Mouse (Mus musculus) forebrain, embryonic 11.5 days (tissue): ENCODE results near the gene Cep63. TPM values are rescaled to one million over a fixed set of nuclear protein-coding genes. Genes with fewer than 3 reads are reported as not detected.

Experiments used
- ATAC-seq: fragments of 200-750 bp; cut with Nextera tagmentation; replicated peaks from 2 replicates; pipeline ENCODE4 v1.8.0; 2017; ENCODE audit warnings: moderate TSS enrichment; ENCODE audit not compliant: low FRiP score
- DNase-seq: peaks from one replicate; pipeline ENCODE4 v3.0.0-alpha.2; 2017; ENCODE audit warnings: low spot score
- H3K27ac ChIP-seq: fragments of 300-500 bp; sonication (generic); 2 replicates; pipeline ENCODE4 v1.5.1; 2014; ENCODE audit warnings: low read depth, low read length
- H3K27me3 ChIP-seq: fragments of 300-500 bp; sonication (generic); 2 replicates; pipeline ENCODE4 v1.6.1; 2014; ENCODE audit warnings: mild to moderate bottlenecking, low read length, mixed read lengths; ENCODE audit not compliant: control insufficient read depth, insufficient read depth
- H3K36me3 ChIP-seq: fragments of 300-500 bp; sonication (generic); 2 replicates; pipeline ENCODE4 v1.6.1; 2014; ENCODE audit warnings: mild to moderate bottlenecking, low read length, moderate library complexity, mixed read lengths; ENCODE audit not compliant: control insufficient read depth, insufficient read depth
- H3K4me1 ChIP-seq: fragments of 300-500 bp; sonication (generic); replicated peaks from 2 replicates; pipeline ENCODE4 v1.6.1; 2014; ENCODE audit warnings: low read length, mixed read lengths; ENCODE audit not compliant: control insufficient read depth, insufficient read depth
- H3K4me2 ChIP-seq: fragments of 300-500 bp; sonication (generic); 2 replicates; pipeline ENCODE4 v1.6.1; 2014; ENCODE audit warnings: low read depth, mild to moderate bottlenecking, low read length, moderate library complexity, mixed read lengths; ENCODE audit not compliant: severe bottlenecking
- H3K4me3 ChIP-seq: fragments of 300-500 bp; sonication (generic); 2 replicates; pipeline ENCODE4 v1.5.1; 2014; ENCODE audit warnings: low read depth, low read length
- H3K9ac ChIP-seq: fragments of 300-500 bp; sonication (generic); 2 replicates; pipeline ENCODE4 v1.6.1; 2014; ENCODE audit warnings: low read length
- H3K9me3 ChIP-seq: fragments of 300-500 bp; sonication (generic); 2 replicates; pipeline ENCODE4 v1.6.1; 2016; ENCODE audit warnings: low read length, mixed read lengths; ENCODE audit not compliant: control insufficient read depth
- WGBS: fragments of 180-500 bp; shearing (Covaris S2); extraction: QIAGEN DNeasy Blood & Tissue Kit; methylation state at CpG from one replicate; pipeline ENCODE4 v1.1.7; 2014; 5-methylcytosine and 5-hydroxymethylcytosine counted together
- polyA plus RNA-seq: library from polyadenylated mRNA; unstranded; fragments of >200 nt; fragmentation: Nextera tagmentation; extraction: Ambion mirVana; gene quantifications from 2 replicates; pipeline ENCODE4 v1.2.1, GENCODE M21; 2014

Cep63 gene
- polyA plus RNA-seq, 1 experiment from 2014 or later, result 51.4 TPM

- H3K9ac ChIP-seq, result peak overlapping the region; percentile 60; the same call in 1 of the 2 replicates
- WGBS, result 10% methylated on average over 22 of the region's 22 CpGs
Observed at GRCm38 (mm10) chr9:102545406-102546255, 80.7 kb downstream of the Cep63 start.

DNA sequence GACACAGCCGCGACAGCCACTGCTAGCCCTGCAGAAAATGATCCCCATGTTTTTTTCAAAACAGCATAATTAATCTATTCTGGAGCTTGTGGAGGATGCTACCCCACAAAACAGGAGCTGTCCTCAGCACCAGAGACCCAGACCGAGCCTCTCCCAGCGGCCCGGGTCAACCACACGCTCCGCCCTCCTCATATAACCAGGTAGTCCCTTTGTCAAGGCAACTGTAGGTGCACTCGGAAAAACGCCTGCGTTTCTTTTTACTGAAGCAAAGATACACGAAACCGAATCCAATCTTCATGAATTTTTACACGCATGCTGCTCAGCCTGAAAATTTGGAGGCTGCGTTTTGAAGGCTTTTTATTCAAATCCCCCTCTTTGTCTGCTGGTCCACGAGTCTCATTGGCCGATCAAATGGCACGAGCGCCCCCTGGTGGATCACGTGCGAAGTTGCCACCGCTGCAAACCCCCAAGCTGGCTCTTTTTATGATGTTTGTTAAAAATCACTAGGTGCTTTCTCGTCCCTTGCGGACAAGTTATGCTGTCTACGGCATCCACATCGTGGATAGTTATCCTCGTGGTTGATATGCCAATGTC, 81.5 kb downstream of the Cep63 start:
- H3K9me3 ChIP-seq, result no peaks in the 10 kb centered on the region
- H3K9ac ChIP-seq, result peak overlapping the region; percentile 60
- ATAC-seq (peak; percentile 62), DNase-seq (peak; percentile 97)
- H3K27me3 ChIP-seq, result peaks cover 15% of the 10 kb centered on the region
- WGBS, result under 1% methylated on average over 26 of the region's 26 CpGs
- H3K4me3 ChIP-seq, result peak overlapping the region; percentile 30
- H3K27ac ChIP-seq, result peak overlapping the region; percentile 57
- H3K4me1 ChIP-seq, result peaks cover 7% of the 10 kb centered on the region; the same call in 1 of the 2 replicates
- H3K36me3 ChIP-seq, result no peaks in the 10 kb centered on the region
- H3K4me2 ChIP-seq, result peak overlapping the region; percentile 65

More at GRCm38 (mm10) chr9:102545406-102546255, 80.7 kb downstream of the Cep63 start:
- Histone ChIP-seq H3K4me2 (peak overlapping the region; percentile 65), H3K4me1 (peaks cover 7% of the 10 kb centered on the region; the same call in 1 of the 2 replicates), H3K36me3 (no peaks in the 10 kb centered on the region), H3K27me3 (peaks cover 15% of the 10 kb centered on the region), H3K4me3 (peak overlapping the region; percentile 30), H3K9me3 (no peaks in the 10 kb centered on the region), H3K27ac (peak overlapping the region; percentile 25; the same call in 1 of the 2 replicates)
- DNase-seq, result peak; percentile 75
- ATAC-seq, result peak; percentile 72

GRCm38 (mm10) chr9:102544116-102544772, 82.1 kb downstream of the Cep63 start:
- Histone ChIP-seq H3K4me2 (peak overlapping the region; percentile 65), H3K9me3 (no peaks in the 10 kb centered on the region), H3K9ac (peak overlapping the region; percentile 60), H3K36me3 (no peaks in the 10 kb centered on the region), H3K27me3 (peaks cover 15% of the 10 kb centered on the region), H3K4me1 (peaks cover 7% of the 10 kb centered on the region; the same call in 1 of the 2 replicates), H3K4me3 (peak overlapping the region; percentile 30), H3K27ac (peak overlapping the region; percentile 57; the same call in 1 of the 2 replicates)
- DNase-seq (peak; percentile 73), ATAC-seq (peak; percentile 70)
- 13% methylated on average over 11 of the region's 11 CpGs for WGBS

GRCm38 (mm10) chr9:102543761-102544115, 82.6 kb downstream of the Cep63 start:
- DNase-seq (no peak), ATAC-seq (no peak; the same call in 1 of the 2 replicates)
- peaks cover 7% of the 10 kb centered on the region; the same call in 1 of the 2 replicates for H3K4me1 ChIP-seq
- H3K9ac ChIP-seq, result no peak overlapping the region
- no peaks in the 10 kb centered on the region for H3K9me3 ChIP-seq
- peaks cover 15% of the 10 kb centered on the region for H3K27me3 ChIP-seq
- WGBS, result 20% methylated on average over 2 of the region's 2 CpGs
- H3K4me2 ChIP-seq, result no peak overlapping the region
- H3K27ac ChIP-seq, result no peak overlapping the region
- no peak overlapping the region for H3K4me3 ChIP-seq
- no peaks in the 10 kb centered on the region for H3K36me3 ChIP-seq

GRCm38 (mm10) chr9:102542540-102542939, 83.8 kb downstream of the Cep63 start:
- H3K9me3 ChIP-seq, result no peaks in the 10 kb centered on the region
- DNase-seq, result no peak
- H3K27me3 ChIP-seq, result peaks cover 10% of the 10 kb centered on the region; the same call in 1 of the 2 replicates
- H3K4me1 ChIP-seq, result peaks cover 7% of the 10 kb centered on the region; the same call in 1 of the 2 replicates
- ATAC-seq, result no peak
- no peak overlapping the region for H3K9ac ChIP-seq
- WGBS, result 80% methylated on average over 8 of the region's 8 CpGs
- H3K36me3 ChIP-seq, result no peaks in the 10 kb centered on the region
- H3K27ac ChIP-seq, result no peak overlapping the region
- H3K4me2 ChIP-seq, result no peak overlapping the region
- no peak overlapping the region for H3K4me3 ChIP-seq

- peaks cover 5% of the 10 kb centered on the region; the same call in 1 of the 2 replicates for H3K27me3 ChIP-seq
- 92% methylated on average over 10 of the region's 10 CpGs for WGBS
Observed at GRCm38 (mm10) chr9:102541666-102542065, 84.7 kb downstream of the Cep63 start.

GRCm38 (mm10) chr9:102539699-102540098, 86.6 kb downstream of the Cep63 start:
- no peak overlapping the region for H3K4me3 ChIP-seq
- DNase-seq (peak; percentile 41), ATAC-seq (no peak)
- 77% methylated on average over 7 of the region's 7 CpGs for WGBS
- no peaks in the 10 kb centered on the region for H3K9me3 ChIP-seq
- H3K27me3 ChIP-seq, result peaks cover 5% of the 10 kb centered on the region; the same call in 1 of the 2 replicates
- no peak overlapping the region for H3K27ac ChIP-seq
- H3K36me3 ChIP-seq, result no peaks in the 10 kb centered on the region
- no peak overlapping the region for H3K4me2 ChIP-seq
- no peak overlapping the region for H3K9ac ChIP-seq
- peaks cover 4% of the 10 kb centered on the region; the same call in 1 of the 2 replicates for H3K4me1 ChIP-seq

More at GRCm38 (mm10) chr9:102541666-102542065, 84.7 kb downstream of the Cep63 start:
- no peaks in the 10 kb centered on the region for H3K36me3 ChIP-seq
- no peak overlapping the region for H3K4me2 ChIP-seq
- H3K4me1 ChIP-seq, result peaks cover 4% of the 10 kb centered on the region; the same call in 1 of the 2 replicates
- ATAC-seq (no peak), DNase-seq (no peak)
- no peak overlapping the region for H3K4me3 ChIP-seq
- H3K9ac ChIP-seq, result no peak overlapping the region
- no peaks in the 10 kb centered on the region for H3K9me3 ChIP-seq
- no peak overlapping the region for H3K27ac ChIP-seq

- DNase-seq, result peak; percentile 45
- Histone ChIP-seq H3K9me3 (no peaks in the 10 kb centered on the region), H3K4me2 (no peak overlapping the region), H3K9ac (no peak overlapping the region), H3K4me3 (no peak overlapping the region), H3K36me3 (no peaks in the 10 kb centered on the region), H3K4me1 (no peaks in the 10 kb centered on the region), H3K27ac (no peak overlapping the region), H3K27me3 (no peaks in the 10 kb centered on the region; the same call in none of the 2 replicates)
- no peak for ATAC-seq
- WGBS, result 92% methylated on average over 4 of the region's 4 CpGs
Observed at GRCm38 (mm10) chr9:102536968-102537367, 89.4 kb downstream of the Cep63 start.
